Mouse (Mus musculus): ENCODE measurements around the gene Col9a1.
A peak's percentile ranks its signal among the peaks of the same experiment; 100 is the strongest.

Col9a1 gene

GRCm38 (mm10) chr1:24177224-24177851 is at the start of gene Col9a1:
Gene Col9a1, plus strand, starts transcription at chr1:24177610.
- ATAC-seq (ENCODE audit: low TSS enrichment) = no peak

GRCm38 (mm10) chr1:24127866-24128265 is 49.5 kb upstream of the Col9a1 start:
- ATAC-seq (ENCODE audit: low TSS enrichment) = no peak

GRCm38 (mm10) chr1:24133853-24134252 is 43.6 kb upstream of the Col9a1 start:
- 0 out of 2 replicates have a peak, but pooled peaks have one; percentile 39 for ATAC-seq (ENCODE audit: low TSS enrichment)

- peak; percentile 83 for ATAC-seq (ENCODE audit: low TSS enrichment)
These were observed 42.6 kb upstream of the Col9a1 start for GRCm38 (mm10) chr1:24134792-24135191.

GRCm38 (mm10) chr1:24137133-24137532 is 40.3 kb upstream of the Col9a1 start:
- ATAC-seq (ENCODE audit: low TSS enrichment) = peak; percentile 83

- ATAC-seq (ENCODE audit: low TSS enrichment) = no peak
These were observed 36.9 kb upstream of the Col9a1 start for GRCm38 (mm10) chr1:24140555-24140954.

GRCm38 (mm10) chr1:24143504-24143903 is 33.9 kb upstream of the Col9a1 start:
- ATAC-seq (ENCODE audit: low TSS enrichment) = no peak

GRCm38 (mm10) chr1:24157751-24158150 is 19.7 kb upstream of the Col9a1 start:
- ATAC-seq (ENCODE audit: low TSS enrichment) = no peak

GRCm38 (mm10) chr1:24169410-24169809 is 8.0 kb upstream of the Col9a1 start:
- ATAC-seq (ENCODE audit: low TSS enrichment) = no peak

GRCm38 (mm10) chr1:24171205-24171866 is 6.1 kb upstream of the Col9a1 start:
- peak; percentile 92 for ATAC-seq (ENCODE audit: low TSS enrichment)

GRCm38 (mm10) chr1:24171898-24172297 is 5.5 kb upstream of the Col9a1 start:
- ATAC-seq (ENCODE audit: low TSS enrichment) = no peak

GRCm38 (mm10) chr1:24172656-24173055 is 4.8 kb upstream of the Col9a1 start:
- ATAC-seq (ENCODE audit: low TSS enrichment) = peak; percentile 76

GRCm38 (mm10) chr1:24175761-24176160 is 1.6 kb upstream of the Col9a1 start:
- ATAC-seq (ENCODE audit: low TSS enrichment) = no peak

GRCm38 (mm10) chr1:24179856-24180255 is 2.4 kb downstream of the Col9a1 start:
- ATAC-seq (ENCODE audit: low TSS enrichment) = no peak

- peak; percentile 64 for ATAC-seq (ENCODE audit: low TSS enrichment)
These were observed 7.6 kb downstream of the Col9a1 start for GRCm38 (mm10) chr1:24184981-24185380.

- no peak for ATAC-seq (ENCODE audit: low TSS enrichment)
These were observed 9.6 kb downstream of the Col9a1 start for GRCm38 (mm10) chr1:24186964-24187363.

GRCm38 (mm10) chr1:24191668-24192067 is 14.3 kb downstream of the Col9a1 start:
- ATAC-seq (ENCODE audit: low TSS enrichment) = no peak

- ATAC-seq (ENCODE audit: low TSS enrichment) = no peak
These were observed 16.7 kb downstream of the Col9a1 start for GRCm38 (mm10) chr1:24194111-24194510.

- ATAC-seq (ENCODE audit: low TSS enrichment) = no peak
These were observed 17.8 kb downstream of the Col9a1 start for GRCm38 (mm10) chr1:24195070-24195840.

GRCm38 (mm10) chr1:24195951-24196517 is 18.6 kb downstream of the Col9a1 start:
- ATAC-seq (ENCODE audit: low TSS enrichment) = no peak

GRCm38 (mm10) chr1:24211621-24212385 is 34.4 kb downstream of the Col9a1 start:
- ATAC-seq (ENCODE audit: low TSS enrichment) = no peak

GRCm38 (mm10) chr1:24219041-24219440 is 41.6 kb downstream of the Col9a1 start:
- peak; percentile 98 for ATAC-seq (ENCODE audit: low TSS enrichment)

Data from frontal cortex, adult (tissue).